ENCODE assay signal across 8 mouse cellular contexts in the genomic region with DNA sequence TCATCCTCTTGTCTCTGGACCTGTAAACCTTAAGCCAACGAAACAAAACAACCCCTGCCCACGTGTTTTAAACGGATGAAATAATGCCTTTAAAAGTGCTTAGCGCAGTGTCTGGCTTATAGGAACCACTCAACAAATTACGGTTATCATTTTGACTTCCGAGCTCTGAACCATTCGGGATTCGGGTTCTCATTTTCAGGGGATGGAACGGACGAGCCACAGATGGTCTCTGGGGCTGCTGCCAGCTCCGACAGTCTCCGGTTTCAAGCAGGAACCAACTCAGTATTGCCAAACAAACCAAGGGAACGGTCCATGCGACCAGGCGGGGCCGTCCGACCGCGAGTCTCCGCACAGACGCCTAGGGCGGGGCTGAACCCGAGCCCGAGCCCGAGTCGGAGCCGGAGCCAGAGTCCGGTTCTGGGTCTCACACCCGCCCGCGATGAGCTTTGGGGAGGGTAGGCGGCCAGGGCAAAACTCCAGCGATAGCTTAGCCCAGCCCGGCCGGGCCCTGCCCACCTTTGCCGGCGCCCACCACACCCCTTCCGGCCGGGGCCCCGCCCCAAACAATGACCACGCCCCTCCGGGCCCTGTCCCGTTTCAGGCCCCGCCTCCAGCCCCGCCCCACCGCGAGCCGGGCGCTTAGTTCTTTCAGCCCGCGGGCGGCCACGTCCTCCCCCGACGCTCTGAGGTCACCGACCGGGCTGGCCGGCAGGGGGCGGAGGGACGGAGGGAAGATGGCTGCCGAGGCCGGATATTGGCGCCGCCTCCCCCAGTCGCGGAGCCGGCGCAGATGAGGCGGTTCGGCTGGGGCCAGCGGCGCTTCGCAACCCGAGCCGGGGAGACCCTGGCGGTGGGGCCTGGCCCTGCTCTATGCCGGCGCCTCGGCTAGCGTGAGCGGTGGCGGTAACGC. TPM values are rescaled to one million over a fixed set of nuclear protein-coding genes. Genes with fewer than 3 reads are reported as not detected.
DNase-seq lines count a peak whose midpoint lies in the region; ATAC-seq lines count a peak whose summit lies in the region.

Gene Slain2 (plus strand): TSS at position 657 of the 910 bp plus-strand sequence.

- H3K27ac ChIP-seq in hindbrain, embryonic 13.5 days: peak within 1 kb of the TSS; percentile 99

- ATAC-seq in hindbrain, embryonic 13.5 days (ENCODE audit: low FRiP score): peak; percentile 94

- peak within 1 kb of the TSS; percentile 93 for H3K4me3 ChIP-seq in hindbrain, embryonic 13.5 days

- H3K9me3 ChIP-seq in hindbrain, embryonic 13.5 days: no peaks in the 10 kb centered on the region

- under 1% methylated on average over 77 of the region's 83 CpGs for WGBS in hindbrain, embryonic 13.5 days

- peaks cover 31% of the 10 kb centered on the region for H3K4me1 ChIP-seq in hindbrain, embryonic 13.5 days (replicated peaks)

- H3K36me3 ChIP-seq in hindbrain, embryonic 13.5 days: no peaks in the 10 kb centered on the region

- no peaks in the 10 kb centered on the region; the same call in 1 of the 2 replicates for H3K27me3 ChIP-seq in hindbrain, embryonic 13.5 days

- peak within 1 kb of the TSS; percentile 100 for H3K9ac ChIP-seq in hindbrain, embryonic 13.5 days

- peak within 1 kb of the TSS; percentile 74 for H3K4me2 ChIP-seq in hindbrain, embryonic 13.5 days

- peak; percentile 100 for DNase-seq in NIH3T3 (ENCODE audit: low read depth)
- peak; percentile 100 for DNase-seq in cerebellum, postnatal 10 days
- peak; percentile 85 to 92 for DNase-seq in frontal cortex, postnatal 14 days (ENCODE audit: low spot score in 2 of 2)
- DNase-seq in layer of hippocampus, postnatal 36 days: peak; percentile 95
- DNase-seq in lung, postnatal 36 days: peak; percentile 99
- DNase-seq in retina, postnatal 1 day: peak; percentile 98
- DNase-seq in urinary bladder, adult 18-20 months (ENCODE audit: low spot score in 2 of 2): peak; percentile 98 to 99

RNA-seq across cellular contexts. Expression of gene Slain2, which starts in this region (rescaled TPM):
- polyA plus RNA-seq in hindbrain, embryonic 13.5 days (2015; fragmentation: Nextera tagmentation; extraction: Ambion mirVana): 15.7 and 17.4 TPM in 2 replicates
- total RNA-seq in layer of hippocampus, postnatal 36 days (2021): 10 to 100 TPM; 21.0 to 24.6 TPM

Comparison
In these comparisons a context has a peak if more than half of its experiments do, and no peak if none do; other contexts are left out.
1. Peak in every context shown above with its lines: DNase-seq, ATAC-seq, H3K4me3 ChIP-seq and H3K27ac ChIP-seq.